Mouse (Mus musculus): ENCODE measurements around the gene Slc7a1. TPM values are rescaled to one million over a fixed set of nuclear protein-coding genes. Genes with fewer than 3 reads are reported as not detected.

Gene Slc7a1
- polyA plus RNA-seq, 1 experiment: 51.4 TPM

DNA sequence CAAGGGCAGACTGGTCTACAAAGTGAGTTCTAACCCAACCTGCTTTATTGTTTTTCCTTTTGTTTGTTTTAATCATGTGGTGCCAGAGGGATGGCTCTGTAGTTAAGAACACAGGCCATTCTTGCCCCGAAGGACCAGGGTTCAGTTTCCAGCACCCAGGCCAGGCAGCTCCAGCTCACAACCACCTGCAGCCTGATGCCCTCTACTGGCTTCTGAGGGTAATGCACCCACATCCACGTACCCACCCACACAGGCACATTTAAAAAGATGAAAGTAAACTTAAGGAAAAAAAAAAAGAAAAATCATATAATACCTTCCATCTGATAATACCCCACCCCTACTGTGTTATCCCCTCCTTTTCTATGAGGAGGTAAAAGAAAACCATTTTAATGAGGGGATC lies 11.9 kb downstream of the Slc7a1 start:
- Histone ChIP-seq H3K27me3 (ENCODE audit: control insufficient read depth, insufficient read depth, insufficient read length) (no peaks in the 10 kb centered on the region), H3K4me2 (ENCODE audit: low read depth) (no peak overlapping the region), H3K79me2 (ENCODE audit: control insufficient read depth, insufficient read depth) (peaks cover 100% of the 10 kb centered on the region), H3ac (ENCODE audit: control insufficient read depth, insufficient read length) (no peak overlapping the region), H3K4me3 (no peak overlapping the region), H3K36me3 (ENCODE audit: control insufficient read depth, insufficient read depth) (peaks cover 49% of the 10 kb centered on the region)
- TF ChIP-seq TCF12 (IDR thresholded peaks at IDR 0.05; ENCODE audit: insufficient read depth, poor library complexity, severe bottlenecking) (no peak), CEBPB (IDR thresholded peaks at IDR 0.05; ENCODE audit: insufficient read depth, poor library complexity, severe bottlenecking) (no peak), USF1 (IDR thresholded peaks at IDR 0.05; ENCODE audit: low read depth) (no peak), REST (IDR thresholded peaks at IDR 0.05; ENCODE audit: insufficient read depth, insufficient read length) (no peak), SRF (IDR thresholded peaks at IDR 0.05; ENCODE audit: control insufficient read depth, insufficient read length, low read depth) (no peak), E2F4 (IDR thresholded peaks at IDR 0.05; ENCODE audit: insufficient read depth) (no peak), TCF3 (IDR thresholded peaks at IDR 0.05; ENCODE audit: insufficient read length, low read depth) (no peak), MYOG (IDR thresholded peaks at IDR 0.05; ENCODE audit: control insufficient read depth in 1 of 3, insufficient read depth in 1 of 3, insufficient read length in 2 of 3, low read depth in 2 of 3) (no peak), POLR2A (IDR thresholded peaks at IDR 0.05; ENCODE audit: insufficient read length, low read depth) (no peak), MYOD1 (IDR thresholded peaks at IDR 0.05; ENCODE audit: control insufficient read depth in 1 of 3, insufficient read length in 2 of 3, low read depth in 2 of 3) (no peak), MAX (IDR thresholded peaks at IDR 0.05; ENCODE audit: low read depth) (no peak), POLR2AphosphoS2 (IDR thresholded peaks at IDR 0.05; ENCODE audit: insufficient read length, low read depth) (no peak)

DNA sequence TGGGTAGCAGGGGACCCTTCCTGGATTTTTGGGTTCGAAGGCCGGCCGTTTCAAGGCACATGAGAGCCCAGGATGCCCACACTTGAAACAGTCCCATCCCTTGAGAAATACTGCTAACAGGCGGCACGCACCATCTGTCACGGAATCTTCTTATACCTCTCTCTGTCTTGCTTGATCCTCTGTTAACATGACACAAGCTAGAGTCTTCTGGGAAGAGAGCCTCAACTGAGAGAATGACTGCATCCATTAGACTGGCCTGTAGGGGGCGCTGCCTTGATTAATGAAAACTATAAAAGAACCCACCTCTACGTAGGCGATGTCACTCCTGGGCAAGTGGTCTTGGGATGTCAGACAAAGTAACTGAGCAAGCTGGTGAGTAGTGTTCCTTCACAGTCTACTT lies 13.2 kb downstream of the Slc7a1 start:
- Histone ChIP-seq H3K27me3 (ENCODE audit: control insufficient read depth, insufficient read depth, insufficient read length) (no peaks in the 10 kb centered on the region), H3K36me3 (ENCODE audit: control insufficient read depth, insufficient read depth) (peaks cover 50% of the 10 kb centered on the region), H3K4me3 (no peak overlapping the region), H3K79me2 (ENCODE audit: control insufficient read depth, insufficient read depth) (peaks cover 100% of the 10 kb centered on the region), H3ac (ENCODE audit: control insufficient read depth, insufficient read length) (no peak overlapping the region), H3K4me2 (ENCODE audit: low read depth) (no peak overlapping the region)
- TF ChIP-seq REST (IDR thresholded peaks at IDR 0.05; ENCODE audit: insufficient read depth, insufficient read length): no peak

DNA sequence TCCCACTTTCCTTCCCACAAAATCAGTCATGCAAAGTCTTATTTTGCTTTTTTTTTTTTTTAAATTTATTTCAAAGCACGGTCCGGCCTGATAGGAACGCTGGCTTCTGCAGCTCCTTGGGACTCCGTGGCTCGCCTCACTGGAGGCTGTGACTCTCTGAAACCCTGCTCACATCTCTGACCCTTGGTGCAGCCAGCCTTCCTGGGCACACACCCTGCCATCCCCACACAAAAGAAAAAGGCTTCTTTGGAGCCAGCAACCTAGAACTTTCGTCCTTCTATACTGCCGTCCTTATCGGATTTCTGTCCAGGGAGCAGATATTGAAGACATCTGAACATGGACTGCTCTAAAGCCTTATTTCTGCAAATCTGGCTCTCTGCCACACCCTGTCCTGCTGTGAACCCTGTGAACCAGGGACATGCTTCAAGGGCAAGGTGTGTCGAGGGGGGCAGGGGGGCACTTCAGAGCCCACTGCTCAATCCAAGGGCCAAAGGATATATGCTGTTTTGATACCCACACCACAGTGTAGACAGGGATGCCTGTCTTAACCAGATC lies 15.1 kb downstream of the Slc7a1 start:
- peaks cover 97% of the 10 kb centered on the region for H3K79me2 ChIP-seq (ENCODE audit: control insufficient read depth, insufficient read depth)
- H3K4me3 ChIP-seq: no peak overlapping the region
- no peak overlapping the region for H3K4me2 ChIP-seq (ENCODE audit: low read depth)
- peaks cover 38% of the 10 kb centered on the region for H3K36me3 ChIP-seq (ENCODE audit: control insufficient read depth, insufficient read depth)
- TF ChIP-seq POLR2AphosphoS2 (IDR thresholded peaks at IDR 0.05; ENCODE audit: insufficient read length, low read depth) (no peak), REST (IDR thresholded peaks at IDR 0.05; ENCODE audit: insufficient read depth, insufficient read length) (no peak), TCF3 (IDR thresholded peaks at IDR 0.05; ENCODE audit: insufficient read length, low read depth) (no peak), CEBPB (IDR thresholded peaks at IDR 0.05; ENCODE audit: insufficient read depth, poor library complexity, severe bottlenecking) (no peak), E2F4 (IDR thresholded peaks at IDR 0.05; ENCODE audit: insufficient read depth) (no peak), MYOG (IDR thresholded peaks at IDR 0.05; ENCODE audit: control insufficient read depth in 1 of 3, insufficient read depth in 1 of 3, insufficient read length in 2 of 3, low read depth in 2 of 3) (no peak), POLR2A (IDR thresholded peaks at IDR 0.05; ENCODE audit: insufficient read length, low read depth) (no peak), SRF (IDR thresholded peaks at IDR 0.05; ENCODE audit: control insufficient read depth, insufficient read length, low read depth) (no peak), MYOD1 (IDR thresholded peaks at IDR 0.05; ENCODE audit: control insufficient read depth in 1 of 3, insufficient read length in 2 of 3, low read depth in 2 of 3) (no peak), MAX (IDR thresholded peaks at IDR 0.05; ENCODE audit: low read depth) (no peak), USF1 (IDR thresholded peaks at IDR 0.05; ENCODE audit: low read depth) (no peak), TCF12 (IDR thresholded peaks at IDR 0.05; ENCODE audit: insufficient read depth, poor library complexity, severe bottlenecking) (no peak)
- H3ac ChIP-seq (ENCODE audit: control insufficient read depth, insufficient read length): no peak overlapping the region
- H3K27me3 ChIP-seq (ENCODE audit: control insufficient read depth, insufficient read depth, insufficient read length): no peaks in the 10 kb centered on the region

DNA sequence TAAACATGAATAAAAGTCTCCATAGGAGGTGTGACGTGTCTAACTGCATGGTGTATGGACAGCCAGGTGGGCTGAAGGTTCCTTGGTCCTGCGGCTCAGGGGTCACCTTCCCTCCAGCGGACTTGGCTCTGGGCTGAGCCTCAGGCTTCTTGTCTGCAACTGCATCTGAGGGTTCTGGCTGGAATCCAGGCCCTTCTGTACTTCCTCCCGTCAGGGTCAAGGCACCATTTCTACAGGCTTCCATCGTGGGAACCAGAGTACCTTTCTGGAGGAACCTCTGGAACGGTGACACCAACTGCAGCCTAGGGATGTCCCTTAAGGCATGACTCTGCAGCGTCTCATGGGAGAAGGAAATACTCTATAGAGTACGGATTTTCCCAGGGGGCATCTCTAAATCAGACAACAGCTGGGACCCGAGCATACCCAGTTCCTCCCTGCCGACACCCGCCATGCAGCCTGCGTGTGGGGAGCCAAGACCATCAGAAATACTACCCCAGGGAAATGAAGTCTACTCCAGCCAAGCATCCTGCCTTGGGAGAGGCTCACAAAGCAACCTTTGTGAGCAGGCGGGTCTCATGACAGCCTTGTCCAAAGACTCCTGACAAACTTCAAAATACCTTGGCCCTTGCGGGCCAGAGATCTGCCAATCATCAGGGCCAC lies 15.7 kb downstream of the Slc7a1 start:
- Histone ChIP-seq H3K36me3 (ENCODE audit: control insufficient read depth, insufficient read depth) (peaks cover 35% of the 10 kb centered on the region), H3K79me2 (ENCODE audit: control insufficient read depth, insufficient read depth) (peaks cover 97% of the 10 kb centered on the region), H3K4me2 (ENCODE audit: low read depth) (no peak overlapping the region), H3K4me3 (no peak overlapping the region), H3K27me3 (ENCODE audit: control insufficient read depth, insufficient read depth, insufficient read length) (no peaks in the 10 kb centered on the region), H3ac (ENCODE audit: control insufficient read depth, insufficient read length) (no peak overlapping the region)
- TF ChIP-seq USF1 (IDR thresholded peaks at IDR 0.05; ENCODE audit: low read depth): no peak
- no peak for TF ChIP-seq MYOG (IDR thresholded peaks at IDR 0.05; ENCODE audit: control insufficient read depth in 1 of 3, insufficient read depth in 1 of 3, insufficient read length in 2 of 3, low read depth in 2 of 3)

DNA sequence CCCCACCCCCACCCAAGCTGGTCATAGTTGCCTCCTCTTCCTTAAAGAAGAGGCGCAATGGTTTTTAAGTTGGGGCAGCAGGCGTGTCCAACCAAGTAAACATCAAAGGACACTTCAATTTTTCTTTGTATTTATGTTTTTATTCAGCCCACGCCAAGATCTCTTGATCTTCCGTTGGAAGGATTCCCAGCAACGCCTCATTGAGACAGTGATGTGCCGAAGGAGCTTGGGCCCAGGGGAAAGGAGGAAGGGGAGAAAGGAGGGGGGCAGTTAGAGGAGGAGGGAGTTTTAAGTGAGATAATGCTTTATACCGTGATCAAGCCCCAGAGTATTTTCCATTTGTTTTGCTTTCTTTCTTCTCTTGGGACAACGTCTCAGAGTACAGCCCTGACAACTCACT lies 18.6 kb downstream of the Slc7a1 start:
- TF ChIP-seq USF1 (IDR thresholded peaks at IDR 0.05; ENCODE audit: low read depth) (no peak), CEBPB (IDR thresholded peaks at IDR 0.05; ENCODE audit: insufficient read depth, poor library complexity, severe bottlenecking) (no peak), TCF12 (IDR thresholded peaks at IDR 0.05; ENCODE audit: insufficient read depth, poor library complexity, severe bottlenecking) (no peak), TCF3 (IDR thresholded peaks at IDR 0.05; ENCODE audit: insufficient read length, low read depth) (no peak), MAX (IDR thresholded peaks at IDR 0.05; ENCODE audit: low read depth) (no peak), POLR2AphosphoS2 (IDR thresholded peaks at IDR 0.05; ENCODE audit: insufficient read length, low read depth) (no peak), MYOG (IDR thresholded peaks at IDR 0.05; ENCODE audit: control insufficient read depth in 1 of 3, insufficient read depth in 1 of 3, insufficient read length in 2 of 3, low read depth in 2 of 3) (no peak), SRF (IDR thresholded peaks at IDR 0.05; ENCODE audit: control insufficient read depth, insufficient read length, low read depth) (no peak), MYOD1 (IDR thresholded peaks at IDR 0.05; ENCODE audit: control insufficient read depth in 1 of 3, insufficient read length in 2 of 3, low read depth in 2 of 3) (no peak), E2F4 (IDR thresholded peaks at IDR 0.05; ENCODE audit: insufficient read depth) (no peak), POLR2A (IDR thresholded peaks at IDR 0.05; ENCODE audit: insufficient read length, low read depth) (no peak), REST (IDR thresholded peaks at IDR 0.05; ENCODE audit: insufficient read depth, insufficient read length) (no peak)
- H3K27me3 ChIP-seq (ENCODE audit: control insufficient read depth, insufficient read depth, insufficient read length): no peaks in the 10 kb centered on the region
- H3K4me3 ChIP-seq: no peak overlapping the region
- H3K4me2 ChIP-seq (ENCODE audit: low read depth): no peak overlapping the region
- peaks cover 94% of the 10 kb centered on the region for H3K79me2 ChIP-seq (ENCODE audit: control insufficient read depth, insufficient read depth)
- no peak overlapping the region for H3ac ChIP-seq (ENCODE audit: control insufficient read depth, insufficient read length)
- H3K36me3 ChIP-seq (ENCODE audit: control insufficient read depth, insufficient read depth): peaks cover 26% of the 10 kb centered on the region

All from myocyte (in vitro differentiated cells).